Mouse (Mus musculus) left cerebral cortex, adult 8-10 months (tissue): ENCODE measurements around the gene Cldn7. TPM values are rescaled to one million over a fixed set of nuclear protein-coding genes. Genes with fewer than 3 reads are reported as not detected.
A peak's percentile ranks its signal among the peaks of the same experiment; 100 is the strongest.
"Not testable (repeated sequence)": the region's sequence is repeated elsewhere in the genome, so short reads cannot be mapped to it uniquely, and the experiment has no call there.

ENCODE experiments used
- DNase-seq, 2 experiments: peaks; one replicate each; pipeline ENCODE4 v3.0.0; 2022; ENCODE audit warnings: low spot score in 2 of 2
- total RNA-seq, 4 experiments: library from RNA; stranded (reverse); gene quantifications; 2 replicates each; pipeline ENCODE4 v1.2.4; 2022

The Cldn7 gene
- total RNA-seq, 4 experiments from 2014 or later: not detected

DNA sequence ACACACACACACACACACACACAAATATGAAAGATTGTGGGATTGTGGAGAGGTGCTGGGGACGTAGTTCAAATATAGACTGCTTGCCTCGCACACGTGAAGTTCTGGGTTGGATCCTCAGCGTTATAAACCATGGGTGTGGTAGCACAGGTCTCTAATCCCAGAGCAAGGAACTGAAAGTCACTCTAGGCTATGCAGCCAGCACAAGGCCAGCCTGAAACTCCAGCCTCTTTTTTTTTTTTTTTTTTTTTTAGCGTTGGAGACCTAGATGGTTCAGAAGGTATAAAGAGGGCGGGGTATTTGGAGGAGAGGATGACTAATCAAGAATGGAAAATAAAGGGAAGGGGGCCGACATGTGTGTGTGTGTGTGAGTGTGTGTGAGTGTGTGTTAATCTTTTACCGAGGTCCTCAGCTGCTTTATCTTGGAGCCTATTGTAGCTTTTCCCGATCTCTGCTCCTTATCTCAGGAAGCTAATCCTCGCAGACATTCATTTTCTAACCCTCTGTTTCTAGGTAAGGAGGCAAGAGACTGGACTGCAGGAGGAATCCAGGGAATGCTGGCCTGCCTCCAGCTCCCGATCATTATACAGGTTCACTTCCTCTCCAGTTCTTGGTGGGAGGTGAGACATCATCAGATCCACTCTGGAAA, 11.2 kb upstream of the Cldn7 start:
- no peak for DNase-seq

DNA sequence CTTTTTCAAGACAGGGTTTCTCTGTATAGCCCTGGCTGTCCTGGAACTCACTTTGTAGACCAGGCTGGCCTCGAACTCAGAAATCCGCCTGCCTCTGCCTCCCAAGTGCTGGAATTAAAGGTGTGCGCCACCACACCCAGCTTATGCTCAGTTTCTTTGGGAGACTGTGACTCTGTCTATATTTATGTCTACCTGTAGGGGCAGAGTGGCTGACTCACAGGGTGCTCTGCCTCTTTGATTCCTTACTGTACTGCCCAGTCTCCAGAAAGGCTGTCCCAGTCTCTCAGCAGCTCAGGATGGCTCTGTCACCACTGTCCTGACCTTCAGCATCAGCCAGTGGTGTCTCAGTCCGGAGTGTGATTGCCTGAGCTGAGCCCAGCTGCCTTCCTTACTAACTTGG, 9.0 kb upstream of the Cldn7 start:
- not testable (repeated sequence) for DNase-seq

DNA sequence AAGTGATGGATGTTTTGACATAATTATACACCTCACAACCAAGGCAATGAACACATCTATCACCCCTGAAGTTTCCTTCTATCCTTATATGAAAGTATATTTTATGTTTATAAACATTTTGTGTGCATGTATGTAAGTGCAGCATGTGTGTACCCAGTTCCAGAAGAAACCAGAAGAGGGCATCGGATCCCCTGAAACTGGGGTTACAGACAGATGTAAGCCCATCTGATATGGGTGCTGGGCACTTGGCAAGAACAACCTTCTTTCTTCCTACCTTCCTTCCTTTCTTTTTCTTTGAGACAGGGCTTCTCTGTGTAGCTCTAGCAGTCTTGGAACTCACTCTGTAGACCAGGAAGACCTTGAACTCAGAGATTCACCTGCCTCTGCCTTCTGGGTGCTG, 8.4 kb upstream of the Cldn7 start:
- DNase-seq: no peak

DNA sequence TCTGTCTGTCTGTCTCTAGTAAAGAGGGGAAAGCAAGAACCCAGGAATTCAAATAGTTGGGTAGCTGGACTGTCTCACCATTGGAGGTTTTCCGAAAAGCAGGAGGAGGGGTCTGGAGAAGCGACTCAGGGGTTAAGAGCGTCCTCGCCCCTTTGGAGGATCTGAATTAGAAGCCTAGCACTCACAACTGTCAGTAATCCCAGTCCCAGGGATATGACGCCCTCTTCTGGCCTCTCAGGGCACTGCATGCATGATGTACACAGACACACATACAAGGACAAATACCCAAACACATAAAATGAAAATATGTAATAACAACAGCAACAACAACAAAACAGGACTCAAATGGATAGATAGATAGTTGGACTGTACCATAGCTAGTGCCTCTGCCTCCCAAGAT, 4.0 kb upstream of the Cldn7 start:
- no peak for DNase-seq

DNA sequence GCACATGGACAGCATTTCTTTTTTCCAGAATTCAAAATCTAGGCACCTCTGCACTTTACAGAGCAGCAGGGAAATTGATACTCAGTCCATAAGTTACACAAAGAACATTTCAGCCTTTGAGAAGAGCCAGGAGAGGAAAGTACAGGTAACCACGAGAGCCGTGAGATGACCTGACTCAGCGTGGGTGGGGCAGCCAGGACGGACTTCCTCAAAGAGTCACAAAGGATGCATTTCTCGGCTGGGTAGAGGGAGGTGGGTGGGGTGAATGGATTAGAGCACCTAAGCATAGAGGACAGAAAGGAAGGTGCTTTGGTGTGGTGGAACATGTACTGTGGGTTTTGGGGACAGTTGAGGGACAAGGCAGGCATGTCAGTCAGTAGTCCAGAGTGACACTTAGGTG, 2.7 kb upstream of the Cldn7 start:
- DNase-seq: no peak

DNA sequence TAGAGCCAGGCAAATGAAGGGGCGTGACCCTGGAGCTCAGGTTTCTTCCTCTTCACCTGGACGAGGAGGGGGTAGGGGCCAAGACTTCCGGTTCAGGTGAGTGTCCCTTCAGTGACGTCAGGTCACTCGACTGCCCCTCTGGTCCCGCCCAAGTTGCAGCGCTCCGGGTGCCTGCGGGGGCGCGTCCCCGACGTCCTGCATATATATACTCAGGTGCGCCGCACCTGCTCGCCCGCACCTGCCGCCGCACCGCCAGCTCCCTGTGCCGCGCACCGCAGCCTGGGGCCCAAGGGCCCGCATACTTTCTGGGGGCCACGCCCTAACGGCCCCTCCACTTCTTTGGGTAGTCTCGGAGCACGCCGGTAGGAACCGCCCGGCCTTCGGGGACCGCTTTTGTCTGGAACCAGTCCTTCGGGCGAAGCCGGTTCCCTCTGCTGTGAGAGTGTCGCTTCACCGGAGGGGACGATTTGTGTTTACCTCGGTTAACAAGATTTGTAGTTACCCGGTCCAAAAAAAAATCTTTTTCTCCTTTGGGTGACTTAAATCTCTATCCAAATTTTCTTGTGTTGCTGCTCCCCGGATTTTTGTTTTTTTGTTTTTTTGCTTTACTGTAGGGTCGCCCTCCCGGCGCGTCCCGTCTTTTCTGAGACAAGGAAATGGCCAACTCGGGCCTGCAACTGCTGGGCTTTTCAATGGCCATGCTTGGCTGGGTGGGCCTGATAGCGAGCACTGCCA, 859 bp downstream of the Cldn7 start:
- no peak for DNase-seq

DNA sequence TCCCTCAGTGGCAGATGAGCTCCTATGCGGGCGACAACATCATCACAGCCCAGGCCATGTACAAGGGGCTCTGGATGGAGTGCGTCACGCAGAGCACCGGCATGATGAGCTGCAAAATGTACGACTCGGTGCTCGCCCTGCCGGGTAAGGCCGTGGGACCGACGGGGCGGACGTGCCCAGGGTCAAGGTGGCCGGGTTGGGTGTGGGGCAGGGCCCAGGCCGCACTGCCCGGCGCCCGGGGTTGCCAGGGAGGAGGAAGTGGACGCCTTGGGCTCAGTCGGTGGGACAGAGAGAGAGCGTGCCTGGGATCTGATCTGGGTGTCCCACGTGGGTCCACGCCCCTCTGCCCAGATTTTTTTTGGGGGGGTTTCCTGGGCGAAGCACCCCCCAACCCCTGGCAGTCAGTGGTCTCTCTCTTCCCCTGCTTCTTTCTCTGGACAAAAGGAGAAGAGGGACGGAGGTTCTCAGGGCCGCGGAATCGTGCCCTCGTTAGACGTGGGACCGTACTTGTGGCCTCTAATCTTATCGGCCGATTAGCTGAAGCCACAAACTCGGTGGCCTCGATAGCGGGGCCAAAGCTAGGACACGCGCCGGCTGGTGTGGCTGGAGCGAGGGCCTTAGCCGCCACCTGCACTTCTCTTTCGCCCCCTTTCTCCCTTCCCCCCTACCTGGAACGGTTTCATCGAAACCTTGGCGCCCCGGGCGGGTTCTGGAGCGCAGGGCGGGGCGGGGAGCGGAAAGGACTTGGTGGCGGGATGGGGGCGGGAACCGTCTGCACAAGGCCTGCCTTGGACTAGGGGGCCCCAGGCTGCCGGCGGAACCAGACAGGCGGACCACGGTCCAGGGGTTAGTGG, 1.7 kb downstream of the Cldn7 start:
- no peak for DNase-seq

DNA sequence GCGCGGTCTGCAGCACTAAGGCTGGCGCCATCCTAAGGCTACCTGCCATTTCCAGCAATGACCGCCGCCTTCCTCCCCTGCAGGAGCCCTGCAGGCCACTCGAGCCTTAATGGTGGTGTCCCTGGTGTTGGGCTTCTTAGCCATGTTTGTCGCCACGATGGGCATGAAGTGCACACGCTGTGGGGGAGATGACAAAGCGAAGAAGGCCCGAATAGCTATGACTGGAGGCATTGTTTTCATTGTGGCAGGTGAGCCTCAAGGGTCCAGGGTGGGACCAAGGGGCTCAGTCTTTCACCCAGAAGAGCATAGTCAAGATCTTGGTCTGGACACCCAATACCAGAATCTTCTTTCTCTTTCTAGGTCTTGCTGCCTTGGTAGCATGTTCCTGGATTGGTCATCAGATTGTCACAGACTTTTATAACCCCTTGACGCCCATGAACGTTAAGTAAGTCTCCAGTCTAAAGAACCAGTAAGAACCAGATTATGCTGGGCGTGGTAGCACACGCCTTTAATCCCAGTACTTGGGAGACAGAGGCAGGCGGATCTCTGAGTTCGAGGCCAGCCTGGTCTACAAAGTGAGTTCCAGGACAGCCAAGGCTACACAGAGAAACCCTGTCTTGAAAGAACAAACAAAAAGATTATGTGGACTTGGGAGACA, 2.4 kb downstream of the Cldn7 start:
- DNase-seq: no peak

DNA sequence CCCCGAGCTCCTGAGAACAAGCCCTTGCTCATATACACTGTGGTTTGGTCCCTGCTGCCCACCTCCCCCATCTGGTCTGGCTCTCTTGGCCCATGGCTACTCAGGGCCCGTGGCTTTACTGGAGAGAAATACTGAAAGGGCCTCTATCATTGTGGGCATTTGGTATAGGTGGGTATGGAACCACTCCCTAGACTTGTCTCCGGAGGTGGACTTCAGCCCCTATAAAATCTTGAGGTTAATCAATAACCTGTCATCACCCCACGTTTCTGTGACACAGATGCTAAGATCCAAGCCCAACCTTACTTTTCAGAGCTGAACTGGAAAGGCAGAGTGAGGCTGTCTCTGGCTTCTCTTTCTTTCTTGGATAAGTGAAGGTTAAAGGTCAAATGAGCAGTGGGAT, 4.2 kb downstream of the Cldn7 start:
- DNase-seq: no peak

DNA sequence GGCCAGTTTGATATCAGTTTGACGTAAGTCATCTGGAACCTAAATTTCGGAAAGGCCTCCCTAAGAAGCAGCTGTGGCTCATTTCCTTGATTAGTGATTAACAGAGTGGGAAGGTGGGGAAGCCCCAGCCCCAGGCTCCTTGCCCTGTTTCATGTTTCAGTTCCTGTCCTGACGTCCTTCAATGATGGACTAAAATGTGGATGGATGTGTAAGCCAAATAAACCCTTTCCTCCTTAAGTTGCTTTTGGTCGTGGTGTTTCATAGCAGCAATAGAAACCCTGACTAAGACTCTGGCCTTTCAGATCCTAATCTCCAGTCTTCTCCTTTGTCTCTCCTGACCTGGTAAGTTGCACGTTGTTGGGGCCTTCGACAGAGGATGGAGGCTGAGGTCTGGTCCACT, 5.6 kb downstream of the Cldn7 start:
- DNase-seq: no peak

DNA sequence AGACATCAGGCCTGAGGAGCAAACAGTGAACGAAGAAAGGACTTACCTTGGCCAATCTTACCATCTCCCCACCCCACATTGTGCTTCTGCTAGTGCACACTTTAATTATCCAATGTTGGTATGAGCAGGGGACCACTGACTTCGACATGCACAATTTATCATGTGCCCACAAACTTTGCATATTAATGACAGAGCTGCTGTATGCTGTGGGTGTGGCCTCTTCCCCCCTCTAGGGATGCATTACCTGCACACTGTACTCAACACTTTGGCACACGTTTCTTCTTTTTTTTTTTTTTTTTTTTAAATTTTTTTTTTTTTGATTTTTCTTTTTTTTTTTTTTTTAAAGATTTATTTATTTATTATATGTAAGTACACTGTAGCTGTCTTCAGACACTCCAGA, 6.2 kb downstream of the Cldn7 start:
- DNase-seq: no peak

DNA sequence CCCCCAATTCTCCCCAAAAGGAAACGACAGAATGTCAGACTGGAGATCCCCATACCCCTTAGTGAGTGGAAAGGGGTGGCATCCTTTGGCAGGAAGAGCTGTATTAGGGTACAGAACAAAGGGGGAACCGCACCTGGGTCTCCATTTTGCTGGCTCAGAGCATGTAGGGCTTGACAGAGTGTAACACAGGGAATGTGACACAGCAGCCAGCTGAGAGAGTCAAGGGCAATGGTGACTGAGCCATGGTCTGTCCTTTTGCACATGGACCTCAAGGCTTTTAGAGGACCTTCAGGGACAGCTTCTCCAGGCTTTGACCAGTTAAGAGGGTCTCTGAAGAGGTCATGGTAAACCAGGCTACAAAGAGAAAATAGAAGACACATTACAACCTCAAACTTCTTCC, 10.3 kb downstream of the Cldn7 start:
- no peak for DNase-seq

DNA sequence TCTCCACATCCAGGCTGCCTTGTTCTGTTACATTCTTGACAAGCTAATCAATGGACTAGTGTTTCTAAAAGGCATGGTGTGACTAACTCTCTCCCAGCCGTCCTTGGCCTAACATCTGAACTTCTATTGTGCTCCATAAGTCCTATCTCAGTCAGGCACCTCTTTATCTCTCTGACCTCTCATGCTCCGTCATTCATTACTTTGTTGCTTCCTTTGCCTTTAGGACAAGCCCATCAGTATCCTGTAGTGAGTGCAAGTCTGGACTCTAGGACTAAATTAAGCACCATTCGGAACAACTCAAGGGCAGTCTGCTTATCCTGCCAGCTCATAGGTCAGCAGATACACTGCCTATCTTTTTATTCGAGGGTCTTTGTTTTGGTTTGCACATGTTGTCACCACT, 11.7 kb downstream of the Cldn7 start:
- no peak for DNase-seq

DNA sequence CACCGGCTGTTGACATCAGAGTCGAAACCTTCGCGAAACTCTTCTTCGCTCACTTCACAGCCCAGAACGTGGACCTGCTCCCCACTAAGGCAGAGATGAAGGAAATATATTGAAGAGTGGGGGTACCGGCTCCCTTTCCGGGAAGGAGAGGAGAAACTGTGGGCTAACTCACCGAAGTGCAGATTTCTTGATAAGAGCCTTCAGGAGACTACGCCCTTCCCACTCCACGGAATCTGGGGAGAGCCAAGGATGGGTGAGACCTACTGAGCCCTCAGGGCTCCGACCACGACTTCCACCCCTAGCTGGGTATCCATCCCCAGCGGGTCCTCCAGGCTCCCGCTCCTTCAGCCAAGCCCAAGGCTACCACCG, 15.2 kb downstream of the Cldn7 start:
- DNase-seq: no peak

DNA sequence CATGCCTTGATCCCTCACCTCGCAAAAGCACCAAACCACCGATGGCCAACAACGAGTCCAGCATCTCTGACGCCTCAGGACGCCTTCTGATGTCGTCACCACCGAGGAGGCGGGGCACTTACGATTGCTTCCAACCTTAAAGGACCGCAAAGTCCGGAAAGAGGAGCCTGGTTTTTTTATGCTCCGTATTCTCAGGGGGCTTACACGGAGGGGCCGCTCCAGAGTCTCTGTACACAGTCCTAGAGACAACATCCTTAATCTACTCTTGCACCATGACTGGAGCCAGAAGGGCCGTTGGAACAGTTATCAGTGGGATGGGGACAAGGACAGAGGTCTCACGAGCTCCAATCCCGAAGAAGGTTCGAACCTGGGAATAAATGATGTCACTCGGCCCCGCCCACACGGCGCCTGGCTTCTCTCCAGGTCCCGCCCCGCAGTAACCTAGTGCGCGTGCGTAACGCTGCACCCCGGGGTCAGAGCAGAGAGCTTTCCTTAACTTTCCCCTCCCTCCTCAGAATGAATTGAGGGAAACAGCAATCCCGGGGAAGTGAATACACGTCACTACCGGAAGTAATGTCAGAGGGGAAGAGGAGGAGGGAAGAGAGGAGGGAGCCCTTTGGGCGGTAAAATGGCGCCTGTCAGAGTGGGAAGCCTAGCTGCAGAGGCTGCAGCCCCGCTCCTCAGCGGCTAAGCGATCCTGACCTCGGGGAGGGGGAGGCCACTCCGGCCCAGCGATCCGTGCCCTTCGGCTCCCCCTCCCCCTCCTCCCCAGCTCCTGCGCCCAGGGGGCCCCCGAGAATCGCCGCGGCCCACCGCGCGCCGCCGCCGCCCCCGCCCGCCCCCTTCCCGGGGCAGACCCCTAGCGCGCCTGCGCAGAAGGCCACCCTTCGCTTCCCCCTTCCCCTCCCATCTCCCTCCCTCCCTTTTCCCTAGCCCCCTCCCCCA, 15.9 kb downstream of the Cldn7 start:
- peak; percentile 97 to 100 for DNase-seq

DNA sequence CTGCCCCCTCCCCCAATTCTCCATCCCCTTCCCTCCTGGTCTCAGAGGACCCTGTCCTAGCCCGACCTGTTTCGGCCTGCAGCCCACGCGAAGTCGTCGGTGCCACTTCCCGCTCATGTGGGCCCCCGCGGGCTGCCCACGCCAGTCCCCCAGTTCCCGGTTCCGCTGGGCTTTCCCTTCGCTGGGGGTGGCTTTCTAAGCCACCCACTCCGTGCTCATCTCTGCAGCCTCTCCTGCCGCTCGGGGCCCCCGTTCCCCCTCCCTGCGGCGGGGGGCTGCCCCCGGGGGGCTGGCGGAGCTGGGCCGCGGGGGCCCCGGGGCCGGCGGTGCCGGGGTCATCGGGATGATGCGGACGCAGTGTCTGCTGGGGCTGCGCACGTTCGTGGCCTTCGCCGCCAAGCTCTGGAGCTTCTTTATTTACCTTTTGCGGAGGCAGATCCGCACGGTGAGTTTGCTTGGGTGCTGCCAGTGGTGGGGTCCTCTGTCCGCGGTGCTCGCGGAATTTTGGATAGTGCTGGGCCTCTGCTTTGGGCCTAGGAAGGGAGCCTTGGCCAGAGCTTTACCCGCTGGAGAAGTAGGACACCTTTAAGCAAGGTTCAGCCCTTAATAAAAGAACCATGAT, 16.7 kb downstream of the Cldn7 start, which contains the start of gene Ctdnep1:
Gene Ctdnep1 (plus strand): TSS at position 16 of the 622 bp plus-strand sequence.
- DNase-seq: no peak

DNA sequence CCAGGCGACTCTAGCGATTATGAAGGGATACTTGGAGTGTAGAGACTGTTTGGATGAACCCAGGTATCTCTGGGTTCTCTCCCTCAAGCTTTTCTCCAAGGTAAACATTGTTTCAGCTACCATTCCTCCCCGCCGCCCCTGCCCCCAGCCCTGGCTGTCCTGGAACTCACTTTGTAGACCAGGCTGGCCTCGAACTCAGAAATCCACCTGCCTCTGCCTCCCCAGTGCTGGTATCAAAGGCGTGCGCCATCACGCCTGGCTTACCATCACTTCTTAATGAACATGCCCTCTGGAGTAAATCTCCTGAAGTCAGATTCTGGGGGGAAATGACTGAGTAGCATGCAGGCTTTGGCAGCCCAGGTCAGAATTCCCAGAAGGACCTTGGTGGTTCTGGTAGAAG, 17.6 kb downstream of the Cldn7 start, which contains the start of gene Elp5:
Gene Elp5 (minus strand): TSS at position 293 of the 400 bp plus-strand sequence.
- DNase-seq: no peak

DNA sequence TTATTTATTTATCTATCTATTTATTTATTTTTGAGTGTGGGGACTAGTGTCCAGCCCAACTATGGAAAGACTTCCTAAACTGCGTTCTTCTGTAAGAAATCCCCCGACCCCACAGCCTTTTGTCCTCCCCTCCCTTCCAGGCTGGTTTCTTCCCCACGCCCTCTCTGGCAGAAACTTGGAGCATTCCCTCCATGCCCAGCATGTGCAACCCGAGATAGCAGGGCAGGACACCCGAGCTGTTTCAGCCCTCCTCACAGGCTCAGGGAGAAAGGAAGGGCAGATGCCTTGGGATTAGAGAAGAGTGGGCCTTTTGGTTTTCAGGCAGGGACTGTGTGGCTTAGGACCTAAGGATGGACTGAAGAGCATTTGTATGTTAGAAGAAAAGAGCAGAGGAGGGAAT, 18.3 kb downstream of the Cldn7 start:
- no peak for DNase-seq

DNA sequence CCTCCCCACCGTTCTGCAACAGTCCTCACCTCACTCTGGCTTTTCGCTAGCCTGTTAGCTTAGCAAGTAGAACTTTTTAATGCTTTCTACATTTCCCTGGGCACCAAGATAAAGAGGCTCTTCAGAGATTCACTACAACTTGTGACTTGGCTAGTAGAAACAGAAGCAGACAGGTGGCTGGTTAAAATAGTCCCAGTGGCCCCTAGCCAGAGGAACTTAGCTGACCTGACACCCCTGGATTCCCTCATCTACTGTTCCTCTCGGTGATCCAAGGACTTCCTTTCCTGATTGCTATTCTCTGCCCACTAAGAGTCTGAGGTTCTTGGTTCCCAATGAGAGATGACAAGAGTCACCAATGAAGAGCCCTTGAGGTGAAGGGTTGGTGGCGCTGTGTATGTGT, 18.8 kb downstream of the Cldn7 start:
- no peak for DNase-seq

DNA sequence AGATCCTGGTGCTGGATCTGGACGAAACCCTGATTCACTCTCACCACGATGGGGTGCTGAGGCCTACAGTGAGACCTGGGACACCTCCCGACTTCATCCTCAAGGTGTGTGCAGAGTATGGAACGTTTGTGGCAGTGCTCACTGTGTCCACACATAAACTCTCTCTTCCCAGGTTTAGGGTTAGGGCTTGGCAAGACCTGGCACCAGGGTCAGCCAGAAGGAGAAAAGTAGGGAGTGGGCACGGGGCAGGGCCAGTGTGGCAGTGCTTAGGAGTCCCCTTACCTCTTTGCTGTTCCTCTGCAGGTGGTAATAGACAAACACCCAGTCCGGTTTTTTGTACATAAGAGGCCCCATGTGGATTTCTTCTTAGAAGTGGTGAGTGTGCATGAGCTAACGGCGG, 19.9 kb downstream of the Cldn7 start:
- no peak for DNase-seq
